Mouse (Mus musculus) myocyte (in vitro differentiated cells): ENCODE measurements around the gene Tmem238.

Source experiments
- CEBPB ChIP-seq: IDR thresholded peaks from 2 replicates; pipeline ENCODE4 v1.6.1; 2011; ENCODE audit warnings: mild to moderate bottlenecking, moderate library complexity; ENCODE audit not compliant: poor library complexity, insufficient read depth, severe bottlenecking
- E2F4 ChIP-seq: IDR thresholded peaks from one replicate; pipeline ENCODE4 v1.6.1; 2011; ENCODE audit warnings: mild to moderate bottlenecking, control low read depth, moderate library complexity; ENCODE audit not compliant: insufficient read depth
- MAX ChIP-seq: IDR thresholded peaks from one replicate; pipeline ENCODE4 v1.6.1; 2011; ENCODE audit warnings: low read depth, mild to moderate bottlenecking, control low read depth
- MYOD1 ChIP-seq, 3 experiments: IDR thresholded peaks; one replicate each; pipeline ENCODE4 v1.6.1; 2011; ENCODE audit warnings: control low read depth in 2 of 3, low read depth in 2 of 3, mild to moderate bottlenecking in 2 of 3, moderate library complexity in 1 of 3; ENCODE audit not compliant: insufficient read length in 2 of 3, control insufficient read depth in 1 of 3
- MYOG ChIP-seq, 3 experiments: IDR thresholded peaks; one replicate each; pipeline ENCODE4 v1.6.1; 2011; ENCODE audit warnings: control low read depth in 2 of 3, low read depth in 2 of 3, mild to moderate bottlenecking in 2 of 3; ENCODE audit not compliant: insufficient read length in 2 of 3, control insufficient read depth in 1 of 3, insufficient read depth in 1 of 3
- POLR2A ChIP-seq: IDR thresholded peaks from one replicate; pipeline ENCODE4 v1.6.1; 2011; ENCODE audit warnings: low read depth, mild to moderate bottlenecking, control low read depth, moderate library complexity; ENCODE audit not compliant: insufficient read length
- POLR2AphosphoS2 ChIP-seq: IDR thresholded peaks from one replicate; pipeline ENCODE4 v1.6.1; 2011; ENCODE audit warnings: low read depth, control low read depth; ENCODE audit not compliant: insufficient read length
- REST ChIP-seq: IDR thresholded peaks from one replicate; pipeline ENCODE4 v1.6.1; 2011; ENCODE audit warnings: mild to moderate bottlenecking, control low read depth, moderate library complexity; ENCODE audit not compliant: insufficient read depth, insufficient read length
- TCF12 ChIP-seq: IDR thresholded peaks from one replicate; pipeline ENCODE4 v1.6.1; 2011; ENCODE audit warnings: mild to moderate bottlenecking, control low read depth; ENCODE audit not compliant: poor library complexity, insufficient read depth, severe bottlenecking
- USF1 ChIP-seq: IDR thresholded peaks from one replicate; pipeline ENCODE4 v1.6.1; 2011; ENCODE audit warnings: low read depth, mild to moderate bottlenecking, control low read depth, moderate library complexity

- TF ChIP-seq POLR2AphosphoS2 (no peak), POLR2A (peak; percentile 50), MAX (no peak), USF1 (no peak), MYOG (IDR thresholded peaks at IDR 0.05; ENCODE audit: control insufficient read depth in 1 of 3, insufficient read depth in 1 of 3, insufficient read length in 2 of 3, low read depth in 2 of 3) (no peak), CEBPB (no peak), E2F4 (no peak), REST (no peak), MYOD1 (IDR thresholded peaks at IDR 0.05; ENCODE audit: control insufficient read depth in 1 of 3, insufficient read length in 2 of 3, low read depth in 2 of 3) (no peak), TCF12 (no peak)
Observed at GRCm38 (mm10) chr7:4776861-4777830, 12.3 kb downstream of the Tmem238 start.
